Mouse (Mus musculus) liver, embryonic 13.5 days (tissue): ENCODE measurements around the gene Epha1. TPM values are rescaled to one million over a fixed set of nuclear protein-coding genes. Genes with fewer than 3 reads are reported as not detected.
A peak's percentile ranks its signal among the peaks of the same experiment; 100 is the strongest.

Experiments used
- ATAC-seq: fragments of 200-750 bp; cut with Nextera tagmentation; 2 replicates; pipeline ENCODE4 v1.8.0; 2017; ENCODE audit warnings: low read depth, mild to moderate bottlenecking, moderate number of reproducible peaks, moderate library complexity
- DNase-seq: peaks from one replicate; pipeline ENCODE4 v3.0.0; 2022
- H3K27ac ChIP-seq: fragments of 300-500 bp; sonication (generic); 2 replicates; pipeline ENCODE4 v1.5.1; 2015; ENCODE audit warnings: moderate library complexity, mild to moderate bottlenecking, inconsistent platforms
- H3K27me3 ChIP-seq: fragments of 300-500 bp; sonication (generic); 2 replicates; pipeline ENCODE4 v1.6.1; 2015; ENCODE audit warnings: mild to moderate bottlenecking, inconsistent platforms
- H3K36me3 ChIP-seq: fragments of 300-500 bp; sonication (generic); 2 replicates; pipeline ENCODE4 v1.6.1; 2015; ENCODE audit warnings: mild to moderate bottlenecking, inconsistent platforms
- H3K4me1 ChIP-seq: fragments of 300-500 bp; sonication (generic); replicated peaks from 2 replicates; pipeline ENCODE4 v1.6.1; 2015; ENCODE audit warnings: inconsistent platforms
- H3K4me2 ChIP-seq: fragments of 300-500 bp; sonication (generic); 2 replicates; pipeline ENCODE4 v1.6.1; 2015; ENCODE audit warnings: inconsistent platforms, mild to moderate bottlenecking, moderate library complexity
- H3K4me3 ChIP-seq: fragments of 300-500 bp; sonication (generic); replicated peaks from 2 replicates; pipeline ENCODE4 v1.5.1; 2015; ENCODE audit warnings: mild to moderate bottlenecking, inconsistent platforms
- H3K9ac ChIP-seq: fragments of 300-500 bp; sonication (generic); 2 replicates; pipeline ENCODE4 v1.6.1; 2015; ENCODE audit warnings: mild to moderate bottlenecking, inconsistent platforms
- H3K9me3 ChIP-seq: fragments of 300-500 bp; sonication (generic); replicated peaks from 2 replicates; pipeline ENCODE4 v1.6.1; 2016; ENCODE audit warnings: inconsistent platforms
- whole genome bisulfite sequencing: fragments of 180-500 bp; shearing (Covaris S2); methylation state at CpG from one replicate; pipeline ENCODE4 v1.1.7; 2015; ENCODE audit not compliant: insufficient replicate concordance; 5-methylcytosine and 5-hydroxymethylcytosine counted together
- polyA plus RNA-seq: library from polyadenylated mRNA; unstranded; fragments of >200 nt; fragmentation: Nextera tagmentation; extraction: Ambion mirVana; gene quantifications from 2 replicates; pipeline ENCODE4 v1.2.1, GENCODE M21; 2015

Epha1 gene
- polyA plus RNA-seq, 1 experiment from 2014 or later = 2.7 TPM

DNA sequence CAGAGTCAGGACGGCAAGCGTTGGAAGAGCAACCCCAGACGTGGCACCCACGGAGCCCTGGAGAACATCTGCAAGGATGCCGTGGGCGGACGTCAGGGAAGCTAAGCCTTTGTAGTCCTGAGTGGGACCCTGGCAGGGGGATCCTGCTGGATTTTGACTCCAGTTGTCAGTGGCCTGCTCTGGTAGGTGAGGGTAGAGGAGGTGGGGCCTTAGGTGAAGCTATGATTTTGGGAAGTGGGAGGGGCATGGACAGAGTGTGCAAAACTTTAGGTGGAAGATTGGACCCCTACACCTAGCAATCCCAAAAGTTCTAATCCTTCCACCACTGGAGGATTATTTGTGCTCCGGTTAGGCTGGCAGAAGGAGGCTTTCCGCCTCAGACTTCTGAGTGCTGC, 650 bp downstream of the Epha1 start:
- DNase-seq (no peak), ATAC-seq (peak; percentile 6; the same call in 1 of the 2 replicates)
- Histone ChIP-seq H3K4me3 (peak overlapping the region; percentile 54), H3K4me1 (peaks cover 25% of the 10 kb centered on the region), H3K27me3 (no peaks in the 10 kb centered on the region), H3K27ac (no peak overlapping the region), H3K36me3 (no peaks in the 10 kb centered on the region), H3K4me2 (peak overlapping the region; percentile 71), H3K9ac (no peak overlapping the region), H3K9me3 (no peaks in the 10 kb centered on the region)
- WGBS = 46% methylated on average over 9 of the region's 9 CpGs

GRCm38 (mm10) chr6:42372001-42372400, 1.1 kb downstream of the Epha1 start:
- H3K36me3 ChIP-seq = no peaks in the 10 kb centered on the region
- H3K4me3 ChIP-seq = 0 out of 2 replicates have a peak overlapping the region, but pooled peaks have one; percentile 54
- 26% methylated on average over 3 of the region's 3 CpGs for whole genome bisulfite sequencing
- peak overlapping the region; percentile 71 for H3K4me2 ChIP-seq
- peaks cover 25% of the 10 kb centered on the region for H3K4me1 ChIP-seq
- no peak for DNase-seq
- ATAC-seq = no peak
- no peak overlapping the region for H3K9ac ChIP-seq
- H3K27me3 ChIP-seq = no peaks in the 10 kb centered on the region
- no peak overlapping the region for H3K27ac ChIP-seq
- no peaks in the 10 kb centered on the region for H3K9me3 ChIP-seq

GRCm38 (mm10) chr6:42370630-42371363, 2.3 kb downstream of the Epha1 start:
- WGBS = 49% methylated on average over 4 of the region's 4 CpGs

GRCm38 (mm10) chr6:42369870-42370269, 3.2 kb downstream of the Epha1 start:
- Histone ChIP-seq H3K4me2 (no peak overlapping the region), H3K4me3 (no peak overlapping the region), H3K9me3 (no peaks in the 10 kb centered on the region), H3K27ac (no peak overlapping the region), H3K4me1 (peaks cover 17% of the 10 kb centered on the region), H3K36me3 (no peaks in the 10 kb centered on the region), H3K9ac (no peak overlapping the region), H3K27me3 (no peaks in the 10 kb centered on the region)
- 59% methylated on average over 3 of the region's 3 CpGs for WGBS
- DNase-seq (no peak), ATAC-seq (no peak)

More at GRCm38 (mm10) chr6:42370630-42371363, 2.3 kb downstream of the Epha1 start:
- no peak for DNase-seq
- Histone ChIP-seq H3K4me1 (peaks cover 20% of the 10 kb centered on the region), H3K4me2 (no peak overlapping the region), H3K4me3 (no peak overlapping the region), H3K36me3 (no peaks in the 10 kb centered on the region), H3K27ac (no peak overlapping the region), H3K9ac (no peak overlapping the region), H3K9me3 (no peaks in the 10 kb centered on the region), H3K27me3 (no peaks in the 10 kb centered on the region)
- no peak for ATAC-seq

GRCm38 (mm10) chr6:42365215-42365614, 7.9 kb downstream of the Epha1 start:
- H3K4me2 ChIP-seq = no peak overlapping the region
- no peak for DNase-seq
- no peak overlapping the region for H3K27ac ChIP-seq
- no peak overlapping the region for H3K4me3 ChIP-seq
- H3K27me3 ChIP-seq = no peaks in the 10 kb centered on the region
- H3K9me3 ChIP-seq = no peaks in the 10 kb centered on the region
- 74% methylated on average over 6 of the region's 6 CpGs for WGBS
- H3K9ac ChIP-seq = no peak overlapping the region
- no peak for ATAC-seq
- 0 out of 2 replicates have a peak, but pooled peaks cover 8% of the 10 kb centered on the region for H3K4me1 ChIP-seq
- H3K36me3 ChIP-seq = no peaks in the 10 kb centered on the region; the same call in 1 of the 2 replicates

DNA sequence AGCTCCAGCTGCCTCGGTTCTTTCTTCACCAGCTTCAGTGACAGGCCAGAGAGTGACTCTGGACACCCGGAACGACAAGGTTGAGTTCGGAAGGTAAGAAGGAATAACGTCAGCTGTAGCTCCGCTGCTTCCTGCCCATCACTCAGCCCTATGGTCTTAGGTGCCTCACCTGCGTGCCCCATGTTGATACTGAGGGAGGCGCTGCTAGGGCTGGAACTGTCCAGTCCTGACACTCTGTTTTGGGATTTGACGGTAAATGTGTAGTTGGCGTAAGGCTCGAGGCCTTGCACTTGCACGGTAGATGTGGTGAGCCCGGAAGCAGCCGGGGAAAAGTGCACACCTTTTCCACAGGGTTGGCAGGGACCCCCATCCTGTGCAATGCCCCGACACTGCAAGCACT, 8.5 kb downstream of the Epha1 start:
- H3K4me2 ChIP-seq = no peak overlapping the region
- no peaks in the 10 kb centered on the region for H3K27me3 ChIP-seq
- 0 out of 2 replicates have a peak, but pooled peaks cover 8% of the 10 kb centered on the region for H3K4me1 ChIP-seq
- no peak overlapping the region for H3K27ac ChIP-seq
- no peaks in the 10 kb centered on the region for H3K9me3 ChIP-seq
- WGBS = 84% methylated on average over 15 of the region's 15 CpGs
- H3K4me3 ChIP-seq = no peak overlapping the region
- no peak for DNase-seq
- H3K9ac ChIP-seq = no peak overlapping the region
- no peaks in the 10 kb centered on the region; the same call in 1 of the 2 replicates for H3K36me3 ChIP-seq
- no peak for ATAC-seq

GRCm38 (mm10) chr6:42364066-42364465, 9.0 kb downstream of the Epha1 start:
- H3K4me1 ChIP-seq = 0 out of 2 replicates have a peak, but pooled peaks cover 8% of the 10 kb centered on the region
- ATAC-seq (no peak), DNase-seq (no peak)
- no peaks in the 10 kb centered on the region for H3K27me3 ChIP-seq
- WGBS = 53% methylated on average over 4 of the region's 4 CpGs
- peaks cover 4% of the 10 kb centered on the region; the same call in 1 of the 2 replicates for H3K36me3 ChIP-seq
- H3K4me2 ChIP-seq = no peak overlapping the region
- H3K27ac ChIP-seq = no peak overlapping the region
- H3K9ac ChIP-seq = no peak overlapping the region
- H3K9me3 ChIP-seq = no peaks in the 10 kb centered on the region
- H3K4me3 ChIP-seq = no peak overlapping the region

- H3K9ac ChIP-seq = no peak overlapping the region
- DNase-seq (no peak), ATAC-seq (no peak)
- no peak overlapping the region for H3K27ac ChIP-seq
- no peaks in the 10 kb centered on the region for H3K9me3 ChIP-seq
- no peak overlapping the region for H3K4me3 ChIP-seq
- 34% methylated on average over 3 of the region's 3 CpGs for WGBS
- 0 out of 2 replicates have a peak, but pooled peaks cover 8% of the 10 kb centered on the region for H3K4me1 ChIP-seq
- no peaks in the 10 kb centered on the region for H3K27me3 ChIP-seq
- H3K4me2 ChIP-seq = no peak overlapping the region
- peaks cover 14% of the 10 kb centered on the region for H3K36me3 ChIP-seq
Measured at GRCm38 (mm10) chr6:42362974-42363373, 10.1 kb downstream of the Epha1 start.

DNA sequence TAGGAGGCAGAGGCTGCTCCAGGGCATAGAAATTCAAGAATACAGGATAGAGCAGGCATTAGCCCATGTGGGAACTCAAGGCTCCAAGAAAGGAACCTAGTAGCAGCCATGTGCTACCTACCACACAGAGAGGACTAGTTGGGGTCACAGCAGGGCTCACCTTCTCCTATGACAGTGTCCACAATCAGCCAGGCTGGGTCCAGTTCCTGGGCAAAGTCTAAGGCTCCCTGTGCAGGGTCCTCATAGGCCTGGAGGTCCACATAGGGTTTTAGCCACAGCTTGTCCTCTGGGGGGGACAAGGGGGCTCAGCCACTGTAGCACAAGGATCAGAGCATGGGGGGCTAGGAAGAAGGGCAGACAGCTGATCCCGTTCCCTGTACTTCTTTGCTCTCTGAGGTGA, 10.6 kb downstream of the Epha1 start:
- no peaks in the 10 kb centered on the region for H3K27me3 ChIP-seq
- peaks cover 19% of the 10 kb centered on the region for H3K36me3 ChIP-seq
- WGBS = 67% methylated on average over 1 of the region's 1 CpGs
- H3K4me1 ChIP-seq = 0 out of 2 replicates have a peak, but pooled peaks cover 8% of the 10 kb centered on the region
- 0 out of 2 replicates have a peak, but pooled peaks have one; percentile 19 for ATAC-seq
- DNase-seq = no peak
- no peak overlapping the region for H3K9ac ChIP-seq
- H3K9me3 ChIP-seq = no peaks in the 10 kb centered on the region
- H3K27ac ChIP-seq = no peak overlapping the region
- H3K4me3 ChIP-seq = no peak overlapping the region
- no peak overlapping the region for H3K4me2 ChIP-seq

DNA sequence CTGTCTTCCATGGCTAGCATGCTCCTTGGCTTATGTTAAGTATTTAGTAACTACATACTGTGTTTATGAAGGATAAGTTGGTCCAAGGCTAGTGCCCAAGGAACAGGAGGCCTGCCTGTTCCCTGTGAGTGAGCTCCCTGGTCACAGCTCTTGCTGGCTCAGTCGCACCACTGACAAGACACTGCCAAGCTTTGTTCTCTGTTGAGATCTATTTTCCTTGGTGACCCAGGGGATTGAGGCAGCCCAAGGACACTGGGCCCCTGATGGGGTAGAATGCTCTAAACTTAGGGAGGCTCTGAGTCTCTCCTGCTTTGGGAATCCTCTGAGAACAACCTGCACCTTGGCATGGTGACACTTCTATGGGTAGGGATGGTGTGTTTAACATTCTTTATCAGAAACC, 11.0 kb downstream of the Epha1 start:
- no peak overlapping the region for H3K9ac ChIP-seq
- H3K36me3 ChIP-seq = peaks cover 23% of the 10 kb centered on the region
- DNase-seq = no peak
- H3K27ac ChIP-seq = no peak overlapping the region
- ATAC-seq = no peak
- H3K4me1 ChIP-seq = 0 out of 2 replicates have a peak, but pooled peaks cover 8% of the 10 kb centered on the region
- 55% methylated on average over 1 of the region's 1 CpGs for WGBS
- H3K9me3 ChIP-seq = no peaks in the 10 kb centered on the region
- H3K4me3 ChIP-seq = no peak overlapping the region
- H3K4me2 ChIP-seq = no peak overlapping the region
- H3K27me3 ChIP-seq = no peaks in the 10 kb centered on the region

- DNase-seq (no peak), ATAC-seq (no peak)
- H3K27me3 ChIP-seq = no peaks in the 10 kb centered on the region
- H3K9me3 ChIP-seq = no peaks in the 10 kb centered on the region
- H3K27ac ChIP-seq = no peak overlapping the region
- peaks cover 30% of the 10 kb centered on the region for H3K36me3 ChIP-seq
- no peak overlapping the region for H3K4me3 ChIP-seq
- H3K4me1 ChIP-seq = 0 out of 2 replicates have a peak, but pooled peaks cover 8% of the 10 kb centered on the region
- no peak overlapping the region for H3K4me2 ChIP-seq
- 75% methylated on average over 13 of the region's 13 CpGs for WGBS
- H3K9ac ChIP-seq = no peak overlapping the region
Measured at GRCm38 (mm10) chr6:42361041-42361895, 11.8 kb downstream of the Epha1 start.
